Mouse (Mus musculus): ENCODE results near the gene Cebpe. TPM values are rescaled to one million over a fixed set of nuclear protein-coding genes. Genes with fewer than 3 reads are reported as not detected.

Gene Cebpe
- polyA plus RNA-seq, 1 experiment from 2014 or later = not detected

DNA sequence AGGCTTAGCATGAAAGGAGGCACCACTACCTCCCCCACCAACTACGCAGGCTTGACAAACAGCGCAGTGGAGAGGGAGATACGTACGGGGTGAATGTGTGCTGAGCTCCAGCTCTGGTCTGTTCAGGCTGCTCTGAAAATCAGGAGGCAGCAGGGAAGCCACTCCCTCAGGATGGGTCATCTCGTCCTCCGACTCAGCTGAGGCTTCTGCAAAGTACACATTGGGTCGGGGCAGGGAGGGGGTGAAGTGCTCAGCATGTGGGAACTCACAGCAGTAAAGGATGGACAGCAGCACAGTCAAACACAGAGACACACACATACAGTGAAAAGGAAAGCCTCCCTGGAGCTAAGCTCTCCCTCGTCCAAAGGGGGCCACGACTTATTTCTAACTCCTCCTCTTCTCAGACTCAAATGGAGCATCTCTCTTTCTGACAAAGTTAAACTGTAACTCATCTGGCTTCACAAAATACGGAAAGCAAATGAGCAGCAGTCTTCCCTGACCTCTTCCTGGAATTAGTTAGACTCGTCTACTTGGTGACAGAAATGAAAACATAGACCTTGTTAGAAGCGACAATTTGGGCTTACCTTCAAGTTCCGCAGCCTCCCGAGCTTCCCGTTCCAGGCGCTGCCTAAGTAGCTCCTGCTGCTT, 33.2 kb downstream of the Cebpe start:
- no peak for DNase-seq (ENCODE audit: low spot score)

DNA sequence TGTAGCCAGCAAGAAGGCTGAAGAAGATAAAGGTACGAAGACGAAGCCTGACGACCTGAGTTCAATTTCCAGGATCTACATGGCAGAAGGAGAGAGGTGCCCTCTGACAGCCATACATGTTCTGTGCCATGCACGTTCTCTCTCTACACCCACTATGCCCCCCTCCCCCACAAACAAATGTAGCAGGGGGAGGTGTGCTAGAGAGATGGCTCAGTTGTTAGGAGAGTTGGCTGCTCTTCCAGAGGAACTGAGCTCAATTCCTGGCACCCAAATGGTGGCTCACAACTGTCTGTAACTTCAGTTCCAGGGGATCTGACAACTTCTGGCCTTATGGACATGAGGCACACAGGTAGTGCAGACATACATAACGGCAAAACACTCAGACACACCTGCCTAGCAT, 35.7 kb downstream of the Cebpe start:
- no peak for DNase-seq (ENCODE audit: low spot score)

DNA sequence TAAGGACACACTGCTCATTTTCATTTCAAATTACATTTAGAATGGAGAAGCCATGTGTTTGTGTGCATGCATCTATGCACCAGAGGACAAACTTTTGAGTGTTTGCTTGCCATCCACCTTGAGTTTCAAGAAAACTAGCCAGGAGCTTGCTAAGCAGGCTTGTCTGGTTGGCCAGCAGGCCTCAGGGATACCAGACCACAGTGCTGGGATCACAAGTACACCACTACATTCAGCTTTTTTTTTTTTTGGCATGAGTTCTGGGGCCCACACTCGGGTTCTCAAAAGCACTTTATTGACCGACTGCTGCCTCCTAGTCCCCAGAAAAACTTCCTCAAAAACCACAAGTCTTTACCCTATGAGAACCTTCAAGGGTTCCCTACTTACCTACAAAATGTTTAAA, 37.7 kb downstream of the Cebpe start:
- no peak for DNase-seq (ENCODE audit: low spot score)

DNA sequence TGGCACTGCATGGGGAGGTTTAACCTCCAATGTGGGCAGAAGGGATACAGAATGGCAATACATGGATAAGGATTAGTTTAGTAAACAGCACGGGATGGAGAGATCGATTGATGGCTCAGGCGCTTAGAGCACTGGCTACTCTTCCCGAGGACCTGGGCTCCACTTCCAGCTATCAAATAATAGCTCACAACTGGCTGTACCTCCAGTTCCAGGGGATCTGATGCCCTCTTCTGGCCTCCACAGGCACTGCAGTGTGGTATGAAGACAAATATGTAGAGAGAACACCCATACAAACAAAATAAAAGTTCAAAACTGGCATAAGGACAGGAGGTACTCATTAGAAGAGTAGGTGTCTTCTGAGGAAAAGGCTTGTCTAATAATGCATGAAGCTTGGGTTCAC, 42.6 kb downstream of the Cebpe start:
- peak; percentile 55 for DNase-seq (ENCODE audit: low spot score)

DNA sequence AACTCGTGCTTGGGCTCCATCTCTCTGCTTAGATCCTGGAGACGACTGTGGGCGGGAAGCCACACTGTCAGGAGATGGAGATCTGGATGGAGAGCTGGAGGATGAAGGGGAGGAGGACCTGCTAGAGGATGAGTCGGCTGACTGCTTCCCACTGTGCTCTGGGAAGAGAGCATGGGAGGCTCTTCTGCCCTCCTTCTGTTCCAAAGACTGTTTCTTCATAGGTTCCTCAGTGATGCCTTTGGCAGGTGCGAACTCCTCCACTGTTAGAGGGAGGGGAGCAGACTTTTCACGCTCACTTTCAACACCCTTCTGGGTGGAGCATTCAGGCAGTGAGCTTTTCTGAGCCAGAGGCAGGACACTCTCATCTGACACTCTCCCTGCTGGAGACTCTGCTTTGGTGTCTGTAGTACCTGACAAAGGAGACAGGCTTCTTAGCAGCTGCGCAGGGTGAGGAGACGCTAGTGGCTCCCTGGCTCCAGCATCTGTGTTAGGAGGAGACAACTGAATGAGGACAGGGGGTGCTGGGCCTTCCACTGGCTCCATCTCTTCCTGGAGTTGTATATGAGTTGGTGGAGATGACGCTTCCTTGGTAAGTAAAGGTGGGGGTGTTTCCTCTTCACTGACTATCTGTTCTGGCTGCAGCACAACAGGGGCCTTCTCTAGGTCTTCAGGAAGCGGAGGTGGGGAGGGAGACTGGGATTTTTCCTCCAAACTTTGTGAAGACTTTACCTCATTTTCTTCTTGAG, 47.3 kb downstream of the Cebpe start:
- no peak for DNase-seq (ENCODE audit: low spot score)

Other genes starting within 250 kb of the Cebpe start
- gene Lrp10, start 248.0 kb downstream of the Cebpe start, polyA plus RNA-seq (2015; fragmentation: Nextera tagmentation; extraction: Ambion mirVana) = 88.3 and 93.7 TPM in 2 replicates
- 1.1 and 2.1 TPM in 2 replicates for gene Rem2, start 236.1 kb downstream of the Cebpe start, polyA plus RNA-seq (2015; fragmentation: Nextera tagmentation; extraction: Ambion mirVana)
- gene Prmt5, start 194.6 kb downstream of the Cebpe start, polyA plus RNA-seq (2015; fragmentation: Nextera tagmentation; extraction: Ambion mirVana) = 62.9 and 64.6 TPM in 2 replicates
- gene Haus4, start 157.6 kb downstream of the Cebpe start, polyA plus RNA-seq (2015; fragmentation: Nextera tagmentation; extraction: Ambion mirVana) = 111 and 113 TPM in 2 replicates
- gene Ajuba, start 134.6 kb downstream of the Cebpe start, polyA plus RNA-seq (2015; fragmentation: Nextera tagmentation; extraction: Ambion mirVana) = 11.9 and 14.9 TPM in 2 replicates
- 4.7 and 5.0 TPM in 2 replicates for gene 4931414P19Rik, start 106.2 kb downstream of the Cebpe start, polyA plus RNA-seq (2015; fragmentation: Nextera tagmentation; extraction: Ambion mirVana)
- 387 and 424 TPM in 2 replicates for gene Psmb5, start 94.2 kb downstream of the Cebpe start, polyA plus RNA-seq (2015; fragmentation: Nextera tagmentation; extraction: Ambion mirVana)
- 82.4 and 117 TPM in 2 replicates for gene Psmb11, start 90.7 kb downstream of the Cebpe start, polyA plus RNA-seq (2015; fragmentation: Nextera tagmentation; extraction: Ambion mirVana)
- not detected in 2 replicates for gene Gm17606, start 71.2 kb downstream of the Cebpe start, polyA plus RNA-seq (2015; fragmentation: Nextera tagmentation; extraction: Ambion mirVana)
- gene Cdh24, start 70.8 kb downstream of the Cebpe start, polyA plus RNA-seq (2015; fragmentation: Nextera tagmentation; extraction: Ambion mirVana) = 5.2 and 5.4 TPM in 2 replicates
- 101 TPM in 2 replicates for gene 1700123O20Rik, start 26.0 kb downstream of the Cebpe start, polyA plus RNA-seq (2015; fragmentation: Nextera tagmentation; extraction: Ambion mirVana)
- 137 and 173 TPM in 2 replicates for gene Acin1, start 25.2 kb downstream of the Cebpe start, polyA plus RNA-seq (2015; fragmentation: Nextera tagmentation; extraction: Ambion mirVana)
- 0.09 and 0.18 TPM in 2 replicates for gene Gm29776, start 13.3 kb downstream of the Cebpe start, polyA plus RNA-seq (2015; fragmentation: Nextera tagmentation; extraction: Ambion mirVana)
- gene Slc7a8, start 69.8 kb upstream of the Cebpe start, polyA plus RNA-seq (2015; fragmentation: Nextera tagmentation; extraction: Ambion mirVana) = 0.94 and 1.2 TPM in 2 replicates
- not detected in 2 replicates for gene Rnf212b, start 102.0 kb upstream of the Cebpe start, polyA plus RNA-seq (2015; fragmentation: Nextera tagmentation; extraction: Ambion mirVana)
- gene Homez, start 158.8 kb upstream of the Cebpe start, polyA plus RNA-seq (2015; fragmentation: Nextera tagmentation; extraction: Ambion mirVana) = 7.2 and 8.8 TPM in 2 replicates
- 1.8 and 2.2 TPM in 2 replicates for gene Ppp1r3e, start 165.4 kb upstream of the Cebpe start, polyA plus RNA-seq (2015; fragmentation: Nextera tagmentation; extraction: Ambion mirVana)
- 1.5 and 1.7 TPM in 2 replicates for gene Bcl2l2, start 171.2 kb upstream of the Cebpe start, polyA plus RNA-seq (2015; fragmentation: Nextera tagmentation; extraction: Ambion mirVana)
- gene Gm20521, start 171.3 kb upstream of the Cebpe start, polyA plus RNA-seq (2015; fragmentation: Nextera tagmentation; extraction: Ambion mirVana) = 1.2 TPM in 1 of 2 replicates, not detected in the other
- gene Pabpn1, start 180.3 kb upstream of the Cebpe start, polyA plus RNA-seq (2015; fragmentation: Nextera tagmentation; extraction: Ambion mirVana) = 91.7 and 109 TPM in 2 replicates
- 4.1 and 4.3 TPM in 2 replicates for gene Slc22a17, start 201.0 kb upstream of the Cebpe start, polyA plus RNA-seq (2015; fragmentation: Nextera tagmentation; extraction: Ambion mirVana)
- 8.2 and 9.2 TPM in 2 replicates for gene Efs, start 214.0 kb upstream of the Cebpe start, polyA plus RNA-seq (2015; fragmentation: Nextera tagmentation; extraction: Ambion mirVana)
- not detected in 2 replicates for gene Il25, start 220.5 kb upstream of the Cebpe start, polyA plus RNA-seq (2015; fragmentation: Nextera tagmentation; extraction: Ambion mirVana)
- gene Cmtm5, start 224.1 kb upstream of the Cebpe start, polyA plus RNA-seq (2015; fragmentation: Nextera tagmentation; extraction: Ambion mirVana) = 0.22 TPM in 1 of 2 replicates, not detected in the other

Data from thymus, postnatal 0 days (tissue).